Mouse (Mus musculus) erythroblast, embryonic 14.5 days (primary cell): ENCODE measurements around the gene Lrrfip1.

Experiments used
- GATA1 ChIP-seq: IDR thresholded peaks from 2 replicates; pipeline ENCODE4 v1.6.1; 2012; ENCODE audit warnings: low read length, inconsistent platforms, mixed read lengths
- TAL1 ChIP-seq: IDR thresholded peaks from 3 replicates; pipeline ENCODE4 v1.6.1; 2012; ENCODE audit warnings: low read length, inconsistent platforms, mixed read lengths

DNA sequence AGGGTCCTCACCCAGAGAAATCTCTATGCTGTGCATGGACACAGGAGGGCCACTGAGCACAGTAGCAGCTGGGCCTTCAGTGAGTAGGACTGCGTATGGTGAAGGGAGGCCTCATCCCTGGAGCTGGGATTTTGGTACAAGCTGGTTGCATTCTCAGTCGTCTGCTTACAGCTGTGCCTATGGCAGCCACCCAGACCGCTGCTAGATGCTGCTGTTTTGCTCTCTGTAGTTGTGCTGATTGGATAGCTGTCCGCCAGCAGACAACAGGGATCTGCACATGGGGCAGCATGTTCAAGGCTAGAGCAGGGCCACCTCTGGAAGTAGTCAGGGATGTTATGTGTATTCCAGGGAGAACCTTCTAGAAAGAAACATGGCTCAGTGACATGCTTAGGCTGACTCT, 33.0 kb downstream of the Lrrfip1 start:
- TF ChIP-seq TAL1, result no peak
- TF ChIP-seq GATA1, result no peak
